Mouse (Mus musculus) ES-Bruce4 (cell line): ENCODE results near the gene Pcnp. TPM values are rescaled to one million over a fixed set of nuclear protein-coding genes. Genes with fewer than 3 reads are reported as not detected.

Experiments
- H3K27ac ChIP-seq: 2 replicates; pipeline ENCODE4 v1.5.1; 2012; ENCODE audit warnings: low read length, inconsistent platforms; ENCODE audit not compliant: insufficient read depth
- H3K27me3 ChIP-seq: 2 replicates; pipeline ENCODE4 v1.6.1; 2012; ENCODE audit warnings: mild to moderate bottlenecking, low read length, inconsistent platforms; ENCODE audit not compliant: control insufficient read depth, poor library complexity, insufficient read depth, severe bottlenecking
- H3K36me3 ChIP-seq: 2 replicates; pipeline ENCODE4 v1.6.1; 2012; ENCODE audit warnings: inconsistent platforms, mild to moderate bottlenecking, low read length, moderate library complexity; ENCODE audit not compliant: control insufficient read depth, poor library complexity, insufficient read depth, severe bottlenecking
- H3K4me1 ChIP-seq: one replicate; pipeline ENCODE4 v1.8.1; 2011; ENCODE audit warnings: low read length; ENCODE audit not compliant: control insufficient read depth, insufficient read depth
- H3K4me3 ChIP-seq: 2 replicates; pipeline ENCODE4 v1.5.1; 2011; ENCODE audit warnings: low read depth, mild to moderate bottlenecking, low read length
- H3K9ac ChIP-seq: 2 replicates; pipeline ENCODE4 v1.6.1; 2012; ENCODE audit warnings: low read depth, mild to moderate bottlenecking, inconsistent platforms; ENCODE audit not compliant: poor library complexity, severe bottlenecking
- H3K9me3 ChIP-seq: replicated peaks from 2 replicates; pipeline ENCODE4 v1.6.1; 2012; ENCODE audit warnings: mild to moderate bottlenecking, low read length, inconsistent platforms; ENCODE audit not compliant: control insufficient read depth, poor library complexity, insufficient read depth, severe bottlenecking
- CTCF ChIP-seq: IDR thresholded peaks from one replicate; pipeline ENCODE4 v1.8.1; 2011; ENCODE audit warnings: low read depth, low read length
- EP300 ChIP-seq: IDR thresholded peaks from 2 replicates; pipeline ENCODE4 v1.6.1; 2011; ENCODE audit warnings: low read depth, low read length; ENCODE audit not compliant: insufficient read depth
- POLR2A ChIP-seq: IDR thresholded peaks from one replicate; pipeline ENCODE4 v1.8.1; 2011; ENCODE audit warnings: low read length; ENCODE audit not compliant: insufficient read depth
- polyA plus RNA-seq: library from polyadenylated mRNA; stranded (reverse); fragments of >200 nt; gene quantifications from 2 replicates; pipeline ENCODE4 v1.2.4, GENCODE M21; 2011; ENCODE audit warnings: low read depth; ENCODE audit not compliant: missing spikeins, insufficient read depth, insufficient read length

Pcnp gene
- polyA plus RNA-seq, 1 experiment: 256 TPM

GRCm38 (mm10) chr16:56019660-56020059 is 9.9 kb downstream of the Pcnp start:
- no peaks in the 10 kb centered on the region for H3K9me3 ChIP-seq
- no peaks in the 10 kb centered on the region for H3K27me3 ChIP-seq
- no peaks in the 10 kb centered on the region for H3K4me1 ChIP-seq
- no peak overlapping the region for H3K9ac ChIP-seq
- H3K27ac ChIP-seq: no peak overlapping the region
- H3K36me3 ChIP-seq: peaks cover 45% of the 10 kb centered on the region
- H3K4me3 ChIP-seq: no peak overlapping the region
- TF ChIP-seq CTCF: no peak

- Histone ChIP-seq H3K9ac (no peak overlapping the region), H3K9me3 (no peaks in the 10 kb centered on the region), H3K27ac (no peak overlapping the region), H3K4me1 (no peaks in the 10 kb centered on the region), H3K4me3 (no peak overlapping the region), H3K36me3 (peaks cover 20% of the 10 kb centered on the region), H3K27me3 (no peaks in the 10 kb centered on the region)
- TF ChIP-seq CTCF (no peak), EP300 (no peak), POLR2A (no peak)
These were observed 15.5 kb downstream of the Pcnp start for GRCm38 (mm10) chr16:56014076-56014475.

DNA sequence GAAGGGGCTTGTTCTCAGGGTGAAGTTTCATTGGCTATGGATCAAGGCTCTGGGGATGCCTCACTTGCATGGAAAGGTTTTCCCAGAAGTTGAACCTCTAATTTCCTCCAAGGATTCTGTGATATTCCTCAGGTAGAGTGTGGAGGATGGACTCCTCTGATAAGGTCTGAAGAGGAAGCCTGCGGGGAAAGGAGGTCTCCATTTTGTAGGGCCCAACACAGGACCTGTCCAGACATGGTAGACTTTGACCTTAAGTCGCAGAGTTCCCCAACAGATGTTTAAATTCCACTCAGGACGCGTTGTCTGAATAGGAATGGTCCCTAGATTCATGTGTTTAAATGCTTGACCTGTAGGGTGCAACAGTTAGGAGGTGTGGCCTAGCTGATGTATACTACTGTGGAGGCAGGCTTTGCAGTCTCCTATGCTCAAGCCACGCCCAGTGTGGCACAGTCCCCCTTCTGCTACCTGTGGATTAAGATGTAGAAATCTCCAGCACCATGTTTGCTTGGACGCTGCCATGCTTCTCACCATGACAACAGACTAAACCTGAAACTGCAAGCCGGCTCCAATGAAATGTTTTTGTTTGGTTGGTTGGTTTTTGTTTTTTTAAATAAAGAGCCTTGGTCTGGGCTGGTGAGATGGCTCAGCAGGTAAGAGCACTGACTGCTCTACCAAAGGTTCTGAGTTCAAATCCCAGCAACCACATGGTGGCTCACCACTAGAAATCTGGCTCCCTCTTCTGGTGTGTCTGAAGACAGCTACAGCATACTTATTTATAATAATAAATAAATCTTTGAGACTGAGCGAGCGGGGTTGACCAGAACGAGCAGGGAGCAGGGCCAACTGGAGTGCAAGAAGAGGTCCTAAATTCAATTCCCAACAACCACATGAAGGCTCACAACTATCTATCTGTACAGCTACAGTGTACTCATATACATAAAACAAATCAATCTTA is 16.5 kb downstream of the Pcnp start:
- peaks cover 10% of the 10 kb centered on the region for H3K36me3 ChIP-seq
- no peaks in the 10 kb centered on the region for H3K9me3 ChIP-seq
- no peaks in the 10 kb centered on the region for H3K27me3 ChIP-seq
- no peak overlapping the region for H3K4me3 ChIP-seq
- H3K27ac ChIP-seq: peak overlapping the region; percentile 6; the same call in 1 of the 2 replicates
- TF ChIP-seq CTCF (no peak), EP300 (no peak), POLR2A (no peak)
- H3K4me1 ChIP-seq: no peaks in the 10 kb centered on the region
- H3K9ac ChIP-seq: no peak overlapping the region

DNA sequence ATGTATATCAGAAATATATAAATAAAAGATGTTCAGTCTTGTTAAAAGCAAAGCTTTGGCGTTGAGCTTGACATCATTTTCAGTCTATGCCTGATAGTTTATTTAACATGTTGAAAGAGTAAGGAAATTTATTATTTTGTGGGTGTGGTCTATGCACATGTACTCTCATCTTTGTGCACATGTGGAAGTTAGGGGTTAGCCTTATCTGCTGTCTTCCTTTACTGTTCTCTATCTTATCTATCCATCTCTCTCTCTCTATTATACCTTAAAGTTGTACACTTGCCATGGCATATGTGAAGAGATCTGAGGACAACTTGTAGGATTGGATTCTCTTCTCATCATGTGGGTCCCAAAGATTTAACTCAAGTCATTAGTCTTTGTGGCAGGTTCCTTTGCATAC is 20.7 kb downstream of the Pcnp start:
- H3K4me1 ChIP-seq: no peaks in the 10 kb centered on the region
- no peaks in the 10 kb centered on the region for H3K27me3 ChIP-seq
- H3K9ac ChIP-seq: no peak overlapping the region
- peaks cover 26% of the 10 kb centered on the region for H3K36me3 ChIP-seq
- TF ChIP-seq POLR2A: no peak
- TF ChIP-seq CTCF: no peak
- TF ChIP-seq EP300: no peak
- H3K4me3 ChIP-seq: no peak overlapping the region
- H3K27ac ChIP-seq: no peak overlapping the region
- H3K9me3 ChIP-seq: no peaks in the 10 kb centered on the region

GRCm38 (mm10) chr16:56006798-56007197 is 22.7 kb downstream of the Pcnp start:
- H3K27ac ChIP-seq: no peak overlapping the region
- TF ChIP-seq CTCF (no peak), EP300 (no peak)
- no peaks in the 10 kb centered on the region for H3K9me3 ChIP-seq
- H3K9ac ChIP-seq: no peak overlapping the region
- no peak overlapping the region for H3K4me3 ChIP-seq
- H3K27me3 ChIP-seq: no peaks in the 10 kb centered on the region
- peaks cover 32% of the 10 kb centered on the region for H3K36me3 ChIP-seq
- no peaks in the 10 kb centered on the region for H3K4me1 ChIP-seq

- Histone ChIP-seq H3K4me3 (no peak overlapping the region), H3K27ac (no peak overlapping the region), H3K9me3 (no peaks in the 10 kb centered on the region), H3K36me3 (peaks cover 42% of the 10 kb centered on the region), H3K9ac (no peak overlapping the region), H3K4me1 (no peaks in the 10 kb centered on the region), H3K27me3 (no peaks in the 10 kb centered on the region)
- TF ChIP-seq EP300 (no peak), CTCF (no peak), POLR2A (no peak)
These were observed 35.3 kb downstream of the Pcnp start for GRCm38 (mm10) chr16:55994235-55994634.
